7 mouse cellular contexts compared by ENCODE assay signal in genomic region chr7:30072146-30073028, GRCm38 (mm10). TPM values are rescaled to one million over a fixed set of nuclear protein-coding genes. Genes with fewer than 3 reads are reported as not detected.
A peak's percentile ranks its signal among the peaks of the same experiment; 100 is the strongest.
DNase-seq lines count a peak whose midpoint lies in the region; ATAC-seq lines count a peak whose summit lies in the region.

Zfp82 (minus strand) TSS chr7:30072900.

- peak within 1 kb of the TSS; percentile 84 for H3K9ac ChIP-seq in intestine, embryonic 16.5 days (ENCODE audit: low read depth, low read length)
- H3K9ac ChIP-seq in limb, embryonic 12.5 days (replicated peaks), result peak within 1 kb of the TSS; percentile 72
- H3K9ac ChIP-seq in midbrain, embryonic 14.5 days (replicated peaks; ENCODE audit: low read length), result peak within 1 kb of the TSS; percentile 75

- under 1% methylated on average over 50 of the region's 50 CpGs for WGBS in intestine, embryonic 16.5 days
- under 1% methylated on average over 50 of the region's 50 CpGs for WGBS in limb, embryonic 12.5 days
- WGBS in midbrain, embryonic 14.5 days, result under 1% methylated on average over 50 of the region's 50 CpGs

- H3K4me2 ChIP-seq in intestine, embryonic 16.5 days (ENCODE audit: low read depth, low read length), result peak within 1 kb of the TSS; percentile 95
- peak within 1 kb of the TSS; percentile 93 for H3K4me2 ChIP-seq in limb, embryonic 12.5 days
- peak within 1 kb of the TSS; percentile 95 for H3K4me2 ChIP-seq in midbrain, embryonic 14.5 days (ENCODE audit: low read length)

- no peaks in the 10 kb centered on the region for H3K27me3 ChIP-seq in intestine, embryonic 16.5 days (replicated peaks; ENCODE audit: control insufficient read depth, insufficient read depth, low read length)
- no peaks in the 10 kb centered on the region for H3K27me3 ChIP-seq in limb, embryonic 12.5 days
- H3K27me3 ChIP-seq in midbrain, embryonic 14.5 days (ENCODE audit: control insufficient read depth, insufficient read depth, low read length), result no peaks in the 10 kb centered on the region

- H3K27ac ChIP-seq in intestine, embryonic 16.5 days (ENCODE audit: low read length), result peak within 1 kb of the TSS; percentile 67
- peak within 1 kb of the TSS; percentile 76 for H3K27ac ChIP-seq in limb, embryonic 12.5 days
- H3K27ac ChIP-seq in midbrain, embryonic 14.5 days (replicated peaks; ENCODE audit: low read depth, low read length), result peak within 1 kb of the TSS; percentile 81

- no peaks in the 10 kb centered on the region for H3K9me3 ChIP-seq in intestine, embryonic 16.5 days (ENCODE audit: control insufficient read depth, low read length)
- no peaks in the 10 kb centered on the region for H3K9me3 ChIP-seq in limb, embryonic 12.5 days
- no peaks in the 10 kb centered on the region for H3K9me3 ChIP-seq in midbrain, embryonic 14.5 days (ENCODE audit: control insufficient read depth, low read length)

- peak within 1 kb of the TSS; percentile 86 for H3K4me3 ChIP-seq in intestine, embryonic 16.5 days (ENCODE audit: low read length)
- peak within 1 kb of the TSS; percentile 81 for H3K4me3 ChIP-seq in limb, embryonic 12.5 days (replicated peaks)
- H3K4me3 ChIP-seq in midbrain, embryonic 14.5 days (replicated peaks; ENCODE audit: low read depth, low read length), result peak within 1 kb of the TSS; percentile 63

- intact Hi-C loops in gastrocnemius, postnatal 36 days (cut with DNase I), result no loop called here

- no peaks in the 10 kb centered on the region for H3K36me3 ChIP-seq in intestine, embryonic 16.5 days (ENCODE audit: control insufficient read depth, insufficient read depth, low read length)
- peaks cover 44% of the 10 kb centered on the region for H3K36me3 ChIP-seq in limb, embryonic 12.5 days
- peaks cover 21% of the 10 kb centered on the region for H3K36me3 ChIP-seq in midbrain, embryonic 14.5 days (ENCODE audit: control insufficient read depth, insufficient read depth, low read length)

- H3K4me1 ChIP-seq in intestine, embryonic 16.5 days (ENCODE audit: control insufficient read depth, insufficient read depth, low read length), result no peaks in the 10 kb centered on the region
- no peaks in the 10 kb centered on the region; the same call in 1 of the 2 replicates for H3K4me1 ChIP-seq in limb, embryonic 12.5 days (replicated peaks)
- H3K4me1 ChIP-seq in midbrain, embryonic 14.5 days (ENCODE audit: control insufficient read depth, insufficient read depth, low read length), result 0 out of 2 replicates have a peak, but pooled peaks cover 6% of the 10 kb centered on the region

- peak; percentile 88 for DNase-seq in adrenal gland, postnatal 10 days
- peak; percentile 81 for DNase-seq in embryo, embryonic 11.5 days (ENCODE audit: low read depth, low spot score)
- peak; percentile 70 to 75 for DNase-seq in gastrocnemius, postnatal 36 days
- peak; percentile 95 for DNase-seq in midbrain, embryonic 14.5 days
- DNase-seq in spleen, adult 18-20 months, result peak; percentile 75 to 81

- ATAC-seq in intestine, embryonic 16.5 days, result peak; percentile 96
- ATAC-seq in limb, embryonic 12.5 days (ENCODE audit: insufficient number of reproducible peaks, insufficient read depth, low FRiP score, low TSS enrichment, low read depth), result peak; percentile 85
- ATAC-seq in midbrain, embryonic 14.5 days (ENCODE audit: low FRiP score, low TSS enrichment), result peak; percentile 88

RNA-seq across cellular contexts. Expression of gene Zfp82, which starts in this region (rescaled TPM):
- 1 to 10 TPM; 1.4 to 2.2 TPM for total RNA-seq in adrenal gland, postnatal 10 days (2021)
- 1 to 10 TPM; 1.4 to 1.7 TPM for total RNA-seq in gastrocnemius, postnatal 36 days (2021)
- polyA plus RNA-seq in intestine, embryonic 16.5 days (2015; fragmentation: Nextera tagmentation; extraction: Ambion mirVana), result 4.2 and 4.4 TPM in 2 replicates
- polyA plus RNA-seq in limb, embryonic 12.5 days (2016; fragmentation: Nextera tagmentation; extraction: Ambion mirVana), result 6.8 and 7.1 TPM in 2 replicates
- polyA plus RNA-seq in midbrain, embryonic 14.5 days (2014; fragmentation: Nextera tagmentation; extraction: Ambion mirVana), result 11.3 and 11.6 TPM in 2 replicates

Comparison
In these comparisons a context has a peak if more than half of its experiments do, and no peak if none do; other contexts are left out.
1. Peak in every context shown above with its lines: DNase-seq, ATAC-seq, H3K4me3 ChIP-seq and H3K27ac ChIP-seq.